Mouse (Mus musculus) ES-E14 (cell line): Measurements from ENCODE around the gene Col2a1.

Source experiments
- CHD2 ChIP-seq: IDR thresholded peaks from 2 replicates; pipeline ENCODE4 v1.6.1; 2014; ENCODE audit warnings: mild to moderate bottlenecking, low read depth, low read length, inconsistent platforms
- MAFK ChIP-seq: IDR thresholded peaks from 2 replicates; pipeline ENCODE4 v1.6.1; 2014; ENCODE audit warnings: mild to moderate bottlenecking, low read depth, low read length, inconsistent platforms; ENCODE audit not compliant: insufficient read depth
- ZNF384 ChIP-seq: IDR thresholded peaks from 2 replicates; pipeline ENCODE4 v1.6.1; 2012; ENCODE audit warnings: low read depth, low read length, inconsistent platforms

DNA sequence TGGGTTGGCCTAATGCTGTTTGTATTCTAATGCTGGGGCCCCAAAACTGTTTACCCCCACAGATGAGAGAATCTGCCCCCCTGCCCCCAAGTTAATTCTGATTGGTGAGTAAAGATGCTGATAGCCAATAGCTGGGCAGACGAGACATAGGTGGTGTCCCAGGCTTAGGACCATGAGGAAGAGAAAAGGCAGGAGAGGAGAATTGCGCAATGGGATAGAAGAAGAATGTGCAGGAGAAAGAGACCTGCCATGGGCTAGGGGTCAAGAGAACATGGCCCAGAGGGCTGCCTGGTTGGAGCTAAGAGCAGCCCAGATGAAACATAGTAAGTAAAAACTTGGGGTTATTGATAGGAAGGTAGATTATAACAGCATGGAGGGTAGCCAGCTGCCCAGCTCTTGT is 64.4 kb downstream of the Col2a1 start:
- TF ChIP-seq CHD2, result no peak
- no peak for TF ChIP-seq MAFK
- no peak for TF ChIP-seq ZNF384
